Mouse (Mus musculus): ENCODE data around the gene Lnx1. TPM values are rescaled to one million over a fixed set of nuclear protein-coding genes. Genes with fewer than 3 reads are reported as not detected.

Gene Lnx1
- polyA plus RNA-seq, 1 experiment from 2014 or later: 5.0 TPM

DNA sequence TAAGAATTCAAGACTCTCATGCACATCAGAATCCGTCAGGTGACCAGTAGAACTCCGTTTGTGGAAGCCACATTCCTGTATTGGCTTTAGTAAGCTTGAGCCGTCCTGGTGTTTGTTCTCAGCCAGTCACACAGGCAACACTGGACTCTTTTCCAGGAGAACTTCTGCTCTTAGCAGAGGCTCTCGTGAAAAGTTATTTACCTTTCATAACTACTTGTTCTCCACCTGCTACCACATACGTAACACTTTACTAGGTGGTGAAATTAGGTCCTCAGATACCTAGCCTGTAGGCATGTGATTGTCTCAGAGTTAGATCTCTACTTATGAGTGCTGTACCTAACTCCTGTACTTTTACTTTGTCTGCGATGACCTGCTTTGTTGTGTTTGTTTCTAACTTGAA is 130.9 kb downstream of the Lnx1 start:
- Histone ChIP-seq H3K27ac (ENCODE audit: low read depth, low read length) (no peak overlapping the region), H3K9ac (ENCODE audit: low read depth, low read length) (no peak overlapping the region), H3K4me1 (replicated peaks; ENCODE audit: control insufficient read depth, insufficient read depth, low read length) (no peaks in the 10 kb centered on the region), H3K9me3 (ENCODE audit: control insufficient read depth) (no peaks in the 10 kb centered on the region), H3K4me2 (replicated peaks; ENCODE audit: low read depth) (no peak overlapping the region), H3K36me3 (ENCODE audit: control insufficient read depth, insufficient read depth) (peaks cover 33% of the 10 kb centered on the region; the same call in 1 of the 2 replicates), H3K4me3 (ENCODE audit: low read depth, low read length) (no peak overlapping the region), H3K27me3 (replicated peaks; ENCODE audit: control insufficient read depth, insufficient read depth, low read length) (no peaks in the 10 kb centered on the region)
- ATAC-seq: no peak
- 80% methylated on average over 6 of the region's 6 CpGs for WGBS
- no peak for TF ChIP-seq CTCF (IDR thresholded peaks at IDR 0.05; ENCODE audit: low read depth)

GRCm38 (mm10) chr5:74561151-74561550 is 141.6 kb downstream of the Lnx1 start:
- no peak overlapping the region for H3K4me3 ChIP-seq (ENCODE audit: low read depth, low read length)
- H3K9ac ChIP-seq (ENCODE audit: low read depth, low read length): no peak overlapping the region
- ATAC-seq: no peak

GRCm38 (mm10) chr5:74549566-74549965 is 153.1 kb downstream of the Lnx1 start:
- no peak for TF ChIP-seq CTCF (IDR thresholded peaks at IDR 0.05; ENCODE audit: low read depth)
- 89% methylated on average over 8 of the region's 8 CpGs for WGBS
- ATAC-seq: no peak

More at GRCm38 (mm10) chr5:74561151-74561550, 141.6 kb downstream of the Lnx1 start:
- Histone ChIP-seq H3K9me3 (ENCODE audit: control insufficient read depth) (no peaks in the 10 kb centered on the region), H3K4me2 (replicated peaks; ENCODE audit: low read depth) (no peak overlapping the region), H3K27ac (ENCODE audit: low read depth, low read length) (no peak overlapping the region), H3K27me3 (replicated peaks; ENCODE audit: control insufficient read depth, insufficient read depth, low read length) (no peaks in the 10 kb centered on the region), H3K36me3 (ENCODE audit: control insufficient read depth, insufficient read depth) (peaks cover 38% of the 10 kb centered on the region), H3K4me1 (replicated peaks; ENCODE audit: control insufficient read depth, insufficient read depth, low read length) (no peaks in the 10 kb centered on the region)
- TF ChIP-seq CTCF (IDR thresholded peaks at IDR 0.05; ENCODE audit: low read depth): no peak
- 68% methylated on average over 1 of the region's 1 CpGs for WGBS

GRCm38 (mm10) chr5:74545606-74546005 is 157.1 kb downstream of the Lnx1 start:
- ATAC-seq: no peak
- H3K9me3 ChIP-seq (ENCODE audit: control insufficient read depth): no peaks in the 10 kb centered on the region
- H3K4me1 ChIP-seq (replicated peaks; ENCODE audit: control insufficient read depth, insufficient read depth, low read length): no peaks in the 10 kb centered on the region
- no peak for TF ChIP-seq CTCF (IDR thresholded peaks at IDR 0.05; ENCODE audit: low read depth)
- no peak overlapping the region for H3K4me3 ChIP-seq (ENCODE audit: low read depth, low read length)
- 91% methylated on average over 4 of the region's 4 CpGs for WGBS
- H3K4me2 ChIP-seq (replicated peaks; ENCODE audit: low read depth): no peak overlapping the region
- no peaks in the 10 kb centered on the region for H3K27me3 ChIP-seq (replicated peaks; ENCODE audit: control insufficient read depth, insufficient read depth, low read length)
- H3K9ac ChIP-seq (ENCODE audit: low read depth, low read length): no peak overlapping the region
- H3K36me3 ChIP-seq (ENCODE audit: control insufficient read depth, insufficient read depth): peaks cover 46% of the 10 kb centered on the region
- H3K27ac ChIP-seq (ENCODE audit: low read depth, low read length): no peak overlapping the region

More at GRCm38 (mm10) chr5:74549566-74549965, 153.1 kb downstream of the Lnx1 start:
- H3K4me3 ChIP-seq (ENCODE audit: low read depth, low read length): no peak overlapping the region
- no peak overlapping the region for H3K27ac ChIP-seq (ENCODE audit: low read depth, low read length)
- no peak overlapping the region for H3K9ac ChIP-seq (ENCODE audit: low read depth, low read length)
- H3K9me3 ChIP-seq (ENCODE audit: control insufficient read depth): no peaks in the 10 kb centered on the region
- no peaks in the 10 kb centered on the region for H3K4me1 ChIP-seq (replicated peaks; ENCODE audit: control insufficient read depth, insufficient read depth, low read length)
- H3K36me3 ChIP-seq (ENCODE audit: control insufficient read depth, insufficient read depth): peaks cover 41% of the 10 kb centered on the region
- no peaks in the 10 kb centered on the region for H3K27me3 ChIP-seq (replicated peaks; ENCODE audit: control insufficient read depth, insufficient read depth, low read length)
- no peak overlapping the region for H3K4me2 ChIP-seq (replicated peaks; ENCODE audit: low read depth)

Other genes with a start within 250 kb of the Lnx1 start
- 16.8 and 17.6 TPM in 2 replicates for gene Scfd2, start 171.2 kb downstream of the Lnx1 start, polyA plus RNA-seq (2015; fragmentation: Nextera tagmentation; extraction: Ambion mirVana)
- gene Fip1l1, start 167.5 kb downstream of the Lnx1 start, polyA plus RNA-seq (2015; fragmentation: Nextera tagmentation; extraction: Ambion mirVana): 37.7 and 42.0 TPM in 2 replicates